25 mouse cellular contexts compared by ENCODE assay signal in genomic region chr17:80631028-80631427, GRCm38 (mm10). TPM values are rescaled to one million over a fixed set of nuclear protein-coding genes. Genes with fewer than 3 reads are reported as not detected.
"Had no signal": no experiment of that assay in that cellular context is flagged by ENCODE, and none has a peak within 500 bp of the region (broad histone marks: within the 10 kb centered on the region; RNA-seq: fewer than 3 reads in every experiment).

No protein-coding gene starts in this region.

- H3K9me3 ChIP-seq: heart, embryonic 13.5 days; heart, embryonic 15.5 days; hindbrain, embryonic 13.5 days; hindbrain, embryonic 15.5 days; kidney, embryonic 15.5 days; limb, embryonic 13.5 days; limb, embryonic 15.5 days; liver, embryonic 12.5 days had no signal

- H3K4me1 ChIP-seq: heart, embryonic 13.5 days; heart, embryonic 15.5 days; hindbrain, embryonic 13.5 days; hindbrain, embryonic 15.5 days; kidney, embryonic 15.5 days; limb, embryonic 13.5 days; limb, embryonic 15.5 days; liver, embryonic 12.5 days had no signal

- DNase-seq: gastrocnemius, postnatal 14 days; gastrocnemius, postnatal 36 days; heart, adult 18-20 months; heart, postnatal 14 days; heart, postnatal 36 days; kidney, adult 11 months; kidney, adult 2 months; kidney, adult 9 months; kidney, postnatal 14 days; kidney, postnatal 36 days had no signal

- H3K4me3 ChIP-seq: heart, embryonic 13.5 days; heart, embryonic 15.5 days; hindbrain, embryonic 13.5 days; hindbrain, embryonic 15.5 days; kidney, embryonic 15.5 days; layer of hippocampus, adult 2 months; left cerebral cortex, adult 2 months; limb, embryonic 13.5 days; limb, embryonic 15.5 days; liver, embryonic 12.5 days had no signal

- H3K27me3 ChIP-seq: heart, embryonic 13.5 days; heart, embryonic 15.5 days; hindbrain, embryonic 13.5 days; hindbrain, embryonic 15.5 days; kidney, embryonic 15.5 days; limb, embryonic 13.5 days; limb, embryonic 15.5 days; liver, embryonic 12.5 days had no signal

- H3K27ac ChIP-seq: heart, embryonic 13.5 days; heart, embryonic 15.5 days; hindbrain, embryonic 13.5 days; hindbrain, embryonic 15.5 days; hindbrain, postnatal 0 days; kidney, embryonic 15.5 days; kidney, postnatal 0 days; layer of hippocampus, adult 2 months; left cerebral cortex, adult 2 months; limb, embryonic 13.5 days; limb, embryonic 15.5 days; liver, embryonic 12.5 days; liver, embryonic 14.5 days had no signal

- ATAC-seq: hindbrain, postnatal 0 days; liver, embryonic 12.5 days had no signal

- H3K9ac ChIP-seq: heart, embryonic 13.5 days; heart, embryonic 15.5 days; hindbrain, embryonic 13.5 days; hindbrain, embryonic 15.5 days; kidney, embryonic 15.5 days; limb, embryonic 13.5 days; limb, embryonic 15.5 days; liver, embryonic 12.5 days; liver, embryonic 14.5 days had no signal

- H3K4me2 ChIP-seq: heart, embryonic 11.5 days; heart, embryonic 13.5 days; heart, embryonic 15.5 days; hindbrain, embryonic 13.5 days; hindbrain, embryonic 15.5 days; kidney, embryonic 15.5 days; limb, embryonic 13.5 days; limb, embryonic 15.5 days; liver, embryonic 12.5 days had no signal

RNA-seq across cellular contexts. Expression of gene Cdkl4, which starts 53.4 kb away (rescaled TPM):
- total RNA-seq: gastrocnemius, postnatal 36 days; hematopoietic stem cell, adult 5-6 weeks had no signal
- polyA plus RNA-seq: heart, embryonic 11.5 days; heart, embryonic 13.5 days had no signal
